Mouse (Mus musculus): Measurements from ENCODE around the gene Fbxw5. TPM values are rescaled to one million over a fixed set of nuclear protein-coding genes. Genes with fewer than 3 reads are reported as not detected.

The Fbxw5 gene
- polyA plus RNA-seq, 1 experiment from 2014 or later, result 72.9 TPM

DNA sequence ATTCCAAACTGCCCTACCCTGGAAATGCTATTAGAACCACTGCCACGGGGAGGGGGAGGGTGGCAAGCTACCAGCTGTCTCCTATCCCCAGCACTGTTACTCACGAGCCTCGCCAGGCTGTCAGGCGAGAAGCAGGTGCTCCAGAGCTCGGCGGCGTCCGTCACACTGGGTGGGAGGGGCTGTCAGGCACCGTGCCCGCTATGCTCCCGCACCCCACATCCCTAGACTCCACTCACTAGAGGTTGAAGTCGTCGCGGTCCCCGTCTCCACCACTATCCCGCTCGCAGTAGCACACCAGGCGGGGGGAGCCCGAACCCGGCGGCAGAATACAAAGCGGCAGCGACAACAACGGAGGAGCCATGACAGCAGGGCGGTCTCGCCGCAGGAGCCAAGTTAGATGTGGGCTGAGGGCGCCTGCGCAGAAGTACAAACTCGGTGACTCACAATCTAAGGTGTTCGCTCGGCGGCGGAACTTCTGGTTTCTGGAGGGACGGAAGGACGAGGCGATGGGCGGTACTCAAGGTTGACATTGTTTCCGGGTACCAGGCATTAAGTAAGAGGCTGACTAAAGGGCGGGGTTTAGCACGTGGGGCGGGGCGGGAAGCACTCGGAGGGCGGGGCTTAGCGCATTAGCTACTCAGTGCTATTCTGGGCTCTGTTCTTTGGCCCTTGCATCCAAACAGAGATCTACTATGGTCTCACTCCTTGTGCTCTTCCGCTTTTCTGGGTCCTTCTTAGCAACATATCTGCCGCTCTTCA is 39.8 kb upstream of the Fbxw5 start, which contains the start of gene Paxx:
Paxx (minus strand) TSS at position 544 of the 759 bp plus-strand sequence.
- Histone ChIP-seq H3K4me1 (replicated peaks; ENCODE audit: control insufficient read depth, insufficient read depth, low read length) (peaks cover 16% of the 10 kb centered on the region; the same call in 1 of the 2 replicates), H3K9me3 (ENCODE audit: control insufficient read depth, low read length) (no peaks in the 10 kb centered on the region), H3K27me3 (replicated peaks; ENCODE audit: control insufficient read depth, insufficient read depth, low read length) (no peaks in the 10 kb centered on the region), H3K36me3 (ENCODE audit: control insufficient read depth, insufficient read depth, low read length) (0 out of 2 replicates have a peak, but pooled peaks cover 5% of the 10 kb centered on the region), H3K27ac (ENCODE audit: low read depth) (peak within 1 kb of the TSS; percentile 77), H3K9ac (ENCODE audit: low read length) (peak within 1 kb of the TSS; percentile 54), H3K4me2 (ENCODE audit: low read length) (peak within 1 kb of the TSS; percentile 83), H3K4me3 (ENCODE audit: low read depth, low read length) (peak within 1 kb of the TSS; percentile 76)
- DNase-seq (ENCODE audit: low spot score) (peak; percentile 90), ATAC-seq (replicated peaks; ENCODE audit: low FRiP score, low TSS enrichment, low read depth) (peak; percentile 89)
- 1% methylated on average over 48 of the region's 48 CpGs for WGBS

DNA sequence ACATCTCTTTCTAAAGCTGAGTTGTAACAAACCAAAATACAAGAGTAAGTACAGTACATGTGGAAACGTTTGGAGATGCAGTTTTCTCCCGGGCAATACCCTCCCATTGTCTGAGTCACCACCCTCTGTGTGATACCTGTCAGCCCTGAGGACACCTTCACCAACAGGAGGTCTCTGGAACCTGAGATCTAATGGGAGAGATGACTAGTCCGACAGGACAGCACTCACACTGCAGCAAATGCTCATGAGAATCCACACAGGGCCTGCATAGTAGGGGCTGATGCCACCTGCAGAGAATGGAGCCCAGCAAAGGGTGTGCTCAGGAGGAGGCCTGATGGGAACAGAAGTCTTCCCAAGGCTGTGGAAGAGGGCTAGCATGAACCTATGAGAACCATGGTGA is 39.1 kb upstream of the Fbxw5 start:
- H3K9ac ChIP-seq (ENCODE audit: low read length), result peak overlapping the region; percentile 37
- peaks cover 16% of the 10 kb centered on the region; the same call in 1 of the 2 replicates for H3K4me1 ChIP-seq (replicated peaks; ENCODE audit: control insufficient read depth, insufficient read depth, low read length)
- peak overlapping the region; percentile 76 for H3K4me3 ChIP-seq (ENCODE audit: low read depth, low read length)
- peak overlapping the region; percentile 62; the same call in 1 of the 2 replicates for H3K27ac ChIP-seq (ENCODE audit: low read depth)
- WGBS, result 28% methylated on average over 3 of the region's 3 CpGs
- peak; percentile 8; the same call in 1 of the 2 replicates for ATAC-seq (replicated peaks; ENCODE audit: low FRiP score, low TSS enrichment, low read depth)
- DNase-seq (ENCODE audit: low spot score), result no peak
- H3K36me3 ChIP-seq (ENCODE audit: control insufficient read depth, insufficient read depth, low read length), result 0 out of 2 replicates have a peak, but pooled peaks cover 5% of the 10 kb centered on the region
- H3K9me3 ChIP-seq (ENCODE audit: control insufficient read depth, low read length), result no peaks in the 10 kb centered on the region
- peak overlapping the region; percentile 83 for H3K4me2 ChIP-seq (ENCODE audit: low read length)
- H3K27me3 ChIP-seq (replicated peaks; ENCODE audit: control insufficient read depth, insufficient read depth, low read length), result no peaks in the 10 kb centered on the region

DNA sequence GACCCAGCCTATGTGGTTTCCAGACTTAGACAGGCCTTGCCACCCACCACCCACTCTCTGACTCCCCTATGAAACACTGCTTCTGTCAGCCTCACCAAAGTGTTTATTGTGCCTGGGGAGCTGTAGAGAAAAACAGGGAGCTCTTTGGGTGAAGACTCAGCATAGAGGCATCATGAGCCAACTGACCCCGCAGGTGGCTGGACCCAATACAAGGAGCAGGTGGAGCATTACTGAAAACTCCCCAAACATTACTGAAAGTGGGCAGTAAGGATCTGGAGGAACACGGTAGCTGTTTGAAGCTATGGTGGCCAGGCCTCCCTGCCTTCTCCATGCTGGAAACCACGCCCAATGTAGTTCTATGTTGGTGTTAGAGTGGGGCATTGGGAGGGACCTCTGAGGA is 36.9 kb upstream of the Fbxw5 start:
- Histone ChIP-seq H3K27me3 (replicated peaks; ENCODE audit: control insufficient read depth, insufficient read depth, low read length) (no peaks in the 10 kb centered on the region), H3K4me1 (replicated peaks; ENCODE audit: control insufficient read depth, insufficient read depth, low read length) (peaks cover 16% of the 10 kb centered on the region; the same call in 1 of the 2 replicates), H3K4me2 (ENCODE audit: low read length) (no peak overlapping the region), H3K27ac (ENCODE audit: low read depth) (no peak overlapping the region), H3K36me3 (ENCODE audit: control insufficient read depth, insufficient read depth, low read length) (0 out of 2 replicates have a peak, but pooled peaks cover 5% of the 10 kb centered on the region), H3K4me3 (ENCODE audit: low read depth, low read length) (no peak overlapping the region), H3K9me3 (ENCODE audit: control insufficient read depth, low read length) (no peaks in the 10 kb centered on the region), H3K9ac (ENCODE audit: low read length) (no peak overlapping the region)
- DNase-seq (ENCODE audit: low spot score) (no peak), ATAC-seq (replicated peaks; ENCODE audit: low FRiP score, low TSS enrichment, low read depth) (no peak)
- 89% methylated on average over 3 of the region's 3 CpGs for WGBS

DNA sequence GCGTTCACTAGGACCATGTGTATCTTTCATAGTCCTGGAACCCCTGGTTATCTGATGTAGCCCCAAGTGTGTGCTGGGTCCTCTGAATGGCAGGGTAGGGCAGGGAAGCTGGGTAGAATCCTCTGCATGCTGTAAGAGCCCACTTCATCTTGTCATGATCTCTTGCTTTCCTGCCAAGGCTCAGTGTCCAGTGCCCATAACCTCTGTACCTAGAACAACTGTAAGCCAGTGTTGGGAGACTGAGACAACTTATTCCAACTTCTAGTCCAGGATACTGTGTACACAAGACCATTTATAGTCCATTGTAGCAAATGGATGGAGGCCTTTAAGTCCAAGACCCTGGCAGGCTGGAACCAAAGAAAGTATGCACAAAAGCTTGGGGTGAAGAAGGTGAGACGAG is 35.3 kb upstream of the Fbxw5 start:
- H3K4me3 ChIP-seq (ENCODE audit: low read depth, low read length), result no peak overlapping the region
- no peak for DNase-seq (ENCODE audit: low spot score)
- 85% methylated on average over 2 of the region's 2 CpGs for WGBS
- no peaks in the 10 kb centered on the region for H3K36me3 ChIP-seq (ENCODE audit: control insufficient read depth, insufficient read depth, low read length)
- H3K27ac ChIP-seq (ENCODE audit: low read depth), result no peak overlapping the region
- H3K9me3 ChIP-seq (ENCODE audit: control insufficient read depth, low read length), result no peaks in the 10 kb centered on the region
- ATAC-seq (replicated peaks; ENCODE audit: low FRiP score, low TSS enrichment, low read depth), result no peak
- no peak overlapping the region for H3K9ac ChIP-seq (ENCODE audit: low read length)
- no peak overlapping the region for H3K4me2 ChIP-seq (ENCODE audit: low read length)
- H3K4me1 ChIP-seq (replicated peaks; ENCODE audit: control insufficient read depth, insufficient read depth, low read length), result 0 out of 2 replicates have a peak, but pooled peaks cover 5% of the 10 kb centered on the region
- no peaks in the 10 kb centered on the region for H3K27me3 ChIP-seq (replicated peaks; ENCODE audit: control insufficient read depth, insufficient read depth, low read length)

DNA sequence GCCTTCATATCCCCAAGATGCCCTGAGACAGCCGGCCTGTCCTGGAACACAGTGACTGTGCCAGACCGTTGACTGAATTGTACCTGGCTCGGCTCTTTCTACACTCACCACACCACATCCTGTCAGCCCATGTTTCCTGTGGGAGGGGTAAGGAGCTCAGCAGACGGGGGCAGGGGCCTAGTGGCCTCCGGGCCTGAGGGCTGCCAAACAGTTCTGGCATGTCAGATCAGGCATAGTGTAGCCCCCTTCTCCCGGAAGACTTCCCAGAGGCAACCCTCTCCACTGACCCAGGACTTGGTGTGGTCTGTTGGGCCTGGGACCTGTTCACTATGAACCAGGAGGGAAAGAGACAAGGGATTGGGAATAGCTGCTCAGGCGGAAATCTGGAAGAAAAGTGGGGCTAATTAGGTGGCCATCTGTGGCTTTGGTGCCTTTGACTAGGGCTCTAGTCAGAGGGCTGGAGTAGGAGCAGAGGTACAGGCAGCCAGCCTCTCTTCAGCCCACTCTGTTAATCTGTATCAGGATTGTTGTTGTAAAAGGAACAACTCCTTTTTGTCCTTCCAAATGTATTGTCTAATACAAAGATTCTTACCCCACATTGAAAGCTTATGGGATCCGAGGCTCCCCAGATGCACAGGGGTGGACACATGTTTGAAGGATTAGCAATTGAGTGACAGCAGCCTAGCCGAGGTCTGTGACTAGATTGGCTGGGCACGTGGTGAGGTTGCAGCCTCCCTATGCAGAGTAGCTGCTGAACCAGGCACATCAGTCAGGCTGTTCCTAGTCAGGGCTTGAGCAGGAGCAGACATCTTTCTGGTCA is 34.5 kb upstream of the Fbxw5 start:
- DNase-seq (ENCODE audit: low spot score) (no peak), ATAC-seq (replicated peaks; ENCODE audit: low FRiP score, low TSS enrichment, low read depth) (no peak)
- Histone ChIP-seq H3K36me3 (ENCODE audit: control insufficient read depth, insufficient read depth, low read length) (no peaks in the 10 kb centered on the region), H3K9me3 (ENCODE audit: control insufficient read depth, low read length) (no peaks in the 10 kb centered on the region), H3K9ac (ENCODE audit: low read length) (no peak overlapping the region), H3K27me3 (replicated peaks; ENCODE audit: control insufficient read depth, insufficient read depth, low read length) (no peaks in the 10 kb centered on the region), H3K27ac (ENCODE audit: low read depth) (no peak overlapping the region), H3K4me1 (replicated peaks; ENCODE audit: control insufficient read depth, insufficient read depth, low read length) (0 out of 2 replicates have a peak, but pooled peaks cover 5% of the 10 kb centered on the region), H3K4me3 (ENCODE audit: low read depth, low read length) (no peak overlapping the region), H3K4me2 (ENCODE audit: low read length) (no peak overlapping the region)
- 50% methylated on average over 10 of the region's 10 CpGs for WGBS

DNA sequence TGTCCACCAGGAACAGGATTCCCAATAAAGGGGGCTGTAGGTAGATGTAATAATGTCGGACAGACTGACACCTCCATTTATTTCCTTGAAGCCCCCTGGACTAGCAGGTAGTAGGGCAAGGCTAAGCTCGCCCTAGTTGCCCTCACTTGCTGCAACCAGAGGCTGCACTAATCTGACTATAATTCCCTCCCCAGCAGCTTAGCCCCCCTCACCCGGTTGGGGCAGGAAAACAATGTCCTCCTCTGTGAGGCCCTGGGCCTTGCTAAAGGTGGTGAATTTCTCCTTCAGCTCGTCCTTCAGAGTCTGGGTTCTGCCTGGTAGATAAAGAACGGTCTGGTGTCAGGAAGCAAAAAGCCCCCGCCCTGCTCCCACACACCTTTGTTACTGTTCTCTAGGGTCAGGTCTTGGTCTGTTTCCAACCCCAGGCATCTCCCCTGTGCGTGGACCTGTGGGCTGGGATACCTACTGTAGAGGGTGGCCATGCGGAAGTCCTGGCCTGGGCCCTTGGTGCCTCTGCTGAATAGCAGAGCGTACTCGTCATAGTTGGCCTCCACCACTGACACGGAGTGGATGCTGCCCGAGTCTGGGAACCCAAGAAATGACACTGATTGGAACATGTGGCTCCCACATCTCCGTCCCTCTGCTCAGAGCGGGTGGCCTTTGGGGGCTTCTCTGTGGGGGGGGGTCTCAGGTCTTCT is 32.8 kb upstream of the Fbxw5 start:
- H3K4me2 ChIP-seq (ENCODE audit: low read length), result no peak overlapping the region
- no peak for ATAC-seq (replicated peaks; ENCODE audit: low FRiP score, low TSS enrichment, low read depth)
- no peak overlapping the region for H3K9ac ChIP-seq (ENCODE audit: low read length)
- no peak overlapping the region for H3K4me3 ChIP-seq (ENCODE audit: low read depth, low read length)
- DNase-seq (ENCODE audit: low spot score), result no peak
- H3K27me3 ChIP-seq (replicated peaks; ENCODE audit: control insufficient read depth, insufficient read depth, low read length), result no peaks in the 10 kb centered on the region
- H3K36me3 ChIP-seq (ENCODE audit: control insufficient read depth, insufficient read depth, low read length), result no peaks in the 10 kb centered on the region
- no peaks in the 10 kb centered on the region for H3K9me3 ChIP-seq (ENCODE audit: control insufficient read depth, low read length)
- WGBS, result 69% methylated on average over 14 of the region's 14 CpGs
- no peaks in the 10 kb centered on the region for H3K4me1 ChIP-seq (replicated peaks; ENCODE audit: control insufficient read depth, insufficient read depth, low read length)
- H3K27ac ChIP-seq (ENCODE audit: low read depth), result no peak overlapping the region

DNA sequence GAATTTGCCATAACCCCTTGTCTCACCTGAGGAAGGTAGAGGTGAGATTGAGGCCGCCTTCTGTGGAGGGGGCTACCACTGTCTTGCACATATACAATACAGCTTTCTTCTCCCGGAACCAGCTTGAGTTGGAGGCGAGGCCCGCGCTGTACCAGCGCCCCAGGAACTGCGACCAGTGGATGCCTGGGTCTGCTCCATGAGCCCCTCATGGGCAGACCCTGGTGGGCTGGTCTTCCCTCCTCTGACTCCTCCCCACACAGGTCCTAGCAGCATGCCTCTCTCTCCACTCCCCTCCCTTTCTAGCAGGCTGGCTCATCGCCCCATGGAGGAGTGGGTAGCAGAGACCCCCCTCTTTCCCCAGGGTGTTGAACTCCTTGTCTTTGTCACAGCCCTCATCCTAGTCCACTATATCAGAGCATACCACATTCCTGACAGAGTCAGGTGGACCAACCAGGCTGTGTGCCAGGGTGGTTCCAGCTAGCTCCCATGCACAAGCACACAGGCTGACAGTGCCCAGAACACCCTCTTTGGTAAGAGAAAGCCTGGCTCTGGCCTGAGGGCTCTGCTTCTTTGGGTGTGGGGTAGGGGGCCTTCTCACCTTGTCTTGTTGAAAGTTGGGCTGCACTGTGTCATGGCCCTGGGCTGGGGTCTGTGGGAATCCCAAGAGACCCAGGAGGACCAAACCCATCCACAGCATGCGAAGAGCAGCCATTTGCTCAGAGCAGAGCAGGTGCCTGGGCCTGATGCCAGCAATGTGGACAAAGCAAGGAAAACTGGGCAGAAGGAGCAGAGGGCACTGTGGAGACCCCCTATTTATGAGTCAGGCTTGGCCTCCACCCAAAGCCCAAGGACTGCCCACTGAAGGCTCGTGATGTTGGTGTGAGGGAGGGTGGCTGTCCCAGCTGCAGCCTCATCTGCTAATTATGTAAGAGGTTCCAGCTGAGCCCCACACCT is 31.3 kb upstream of the Fbxw5 start:
- H3K9me3 ChIP-seq (ENCODE audit: control insufficient read depth, low read length), result no peaks in the 10 kb centered on the region
- H3K36me3 ChIP-seq (ENCODE audit: control insufficient read depth, insufficient read depth, low read length), result no peaks in the 10 kb centered on the region
- ATAC-seq (replicated peaks; ENCODE audit: low FRiP score, low TSS enrichment, low read depth) (peak; percentile 32; the same call in 1 of the 2 replicates), DNase-seq (ENCODE audit: low spot score) (no peak)
- H3K4me3 ChIP-seq (ENCODE audit: low read depth, low read length), result no peak overlapping the region
- no peaks in the 10 kb centered on the region for H3K27me3 ChIP-seq (replicated peaks; ENCODE audit: control insufficient read depth, insufficient read depth, low read length)
- H3K27ac ChIP-seq (ENCODE audit: low read depth), result no peak overlapping the region
- H3K9ac ChIP-seq (ENCODE audit: low read length), result no peak overlapping the region
- H3K4me2 ChIP-seq (ENCODE audit: low read length), result no peak overlapping the region
- H3K4me1 ChIP-seq (replicated peaks; ENCODE audit: control insufficient read depth, insufficient read depth, low read length), result no peaks in the 10 kb centered on the region
- 73% methylated on average over 10 of the region's 10 CpGs for WGBS

Data from intestine, embryonic 14.5 days (tissue).